Mouse (Mus musculus) spleen, postnatal 4 days (tissue): ENCODE data around the gene Ikzf2.

Experiments
- DNase-seq, 2 experiments: peaks; one replicate each; pipeline ENCODE4 v3.0.0; 2022; ENCODE audit warnings: low spot score in 2 of 2

The Ikzf2 gene

GRCm38 (mm10) chr1:69659779-69660178, 27.3 kb downstream of the Ikzf2 start:
- DNase-seq: no peak

- DNase-seq: no peak
Observed at GRCm38 (mm10) chr1:69658051-69658450, 29.0 kb downstream of the Ikzf2 start.

- DNase-seq: no peak
Observed at GRCm38 (mm10) chr1:69657455-69657854, 29.6 kb downstream of the Ikzf2 start.

- DNase-seq: no peak
Observed at GRCm38 (mm10) chr1:69656929-69657328, 30.1 kb downstream of the Ikzf2 start.

GRCm38 (mm10) chr1:69656047-69656782, 30.8 kb downstream of the Ikzf2 start:
- no peak for DNase-seq

GRCm38 (mm10) chr1:69655368-69655767, 31.7 kb downstream of the Ikzf2 start:
- DNase-seq: no peak

- no peak for DNase-seq
Observed at GRCm38 (mm10) chr1:69654955-69655354, 32.1 kb downstream of the Ikzf2 start.

- DNase-seq: no peak
Observed at GRCm38 (mm10) chr1:69653419-69653818, 33.6 kb downstream of the Ikzf2 start.

- no peak for DNase-seq
Observed at GRCm38 (mm10) chr1:69643138-69643537, 43.9 kb downstream of the Ikzf2 start.

GRCm38 (mm10) chr1:69641986-69642385, 45.1 kb downstream of the Ikzf2 start:
- DNase-seq: no peak

GRCm38 (mm10) chr1:69638321-69638720, 48.7 kb downstream of the Ikzf2 start:
- no peak for DNase-seq

- no peak for DNase-seq
Observed at GRCm38 (mm10) chr1:69637907-69638306, 49.1 kb downstream of the Ikzf2 start.

- no peak for DNase-seq
Observed at GRCm38 (mm10) chr1:69634259-69634658, 52.8 kb downstream of the Ikzf2 start.

GRCm38 (mm10) chr1:69630508-69630907, 56.5 kb downstream of the Ikzf2 start:
- no peak for DNase-seq

- DNase-seq: no peak
Observed at GRCm38 (mm10) chr1:69629513-69629912, 57.5 kb downstream of the Ikzf2 start.

GRCm38 (mm10) chr1:69612076-69612475, 75.0 kb downstream of the Ikzf2 start:
- no peak for DNase-seq

GRCm38 (mm10) chr1:69611204-69611725, 75.8 kb downstream of the Ikzf2 start:
- DNase-seq: no peak

GRCm38 (mm10) chr1:69610791-69611190, 76.3 kb downstream of the Ikzf2 start:
- no peak for DNase-seq

GRCm38 (mm10) chr1:69608846-69609245, 78.2 kb downstream of the Ikzf2 start:
- DNase-seq: no peak

GRCm38 (mm10) chr1:69606844-69607243, 80.2 kb downstream of the Ikzf2 start:
- no peak for DNase-seq

GRCm38 (mm10) chr1:69604213-69604612, 82.8 kb downstream of the Ikzf2 start:
- DNase-seq: no peak

GRCm38 (mm10) chr1:69600954-69601353, 86.1 kb downstream of the Ikzf2 start:
- no peak for DNase-seq

GRCm38 (mm10) chr1:69599074-69599772, 87.8 kb downstream of the Ikzf2 start:
- no peak for DNase-seq
